Mouse (Mus musculus): ENCODE measurements around the gene Pid1. TPM values are rescaled to one million over a fixed set of nuclear protein-coding genes. Genes with fewer than 3 reads are reported as not detected.
A peak's percentile ranks its signal among the peaks of the same experiment; 100 is the strongest.

Pid1 gene
- 2.4 and 3.4 TPM in 2 replicates for polyA plus RNA-seq (2012; ENCODE audit: insufficient read depth, low replicate concordance)

GRCm38 (mm10) chr1:84363967-84364366 lies at the start of gene Pid1:
Pid1 (minus strand) TSS chr1:84364180.
- no peaks in the 10 kb centered on the region for H3K27me3 ChIP-seq (replicated peaks)
- no peak within 1 kb of the TSS for H3K4me3 ChIP-seq (replicated peaks)
- no peaks in the 10 kb centered on the region for H3K4me1 ChIP-seq
- no peak for TF ChIP-seq FLI1 (IDR thresholded peaks at IDR 0.05; ENCODE audit: low read length)
- TF ChIP-seq GATA1 (IDR thresholded peaks at IDR 0.05; ENCODE audit: borderline replicate concordance, low read length) = no peak
- H3K9me3 ChIP-seq = peaks cover 40% of the 10 kb centered on the region
- no peaks in the 10 kb centered on the region for H3K36me3 ChIP-seq (replicated peaks; ENCODE audit: low read length)

- TF ChIP-seq GATA1 (IDR thresholded peaks at IDR 0.05; ENCODE audit: borderline replicate concordance, low read length) (no peak), FLI1 (IDR thresholded peaks at IDR 0.05; ENCODE audit: low read length) (no peak)
- H3K27me3 ChIP-seq (replicated peaks) = no peaks in the 10 kb centered on the region
- no peaks in the 10 kb centered on the region for H3K4me1 ChIP-seq
- H3K36me3 ChIP-seq (replicated peaks; ENCODE audit: low read length) = no peaks in the 10 kb centered on the region
- peaks cover 27% of the 10 kb centered on the region for H3K9me3 ChIP-seq
- H3K4me3 ChIP-seq (replicated peaks) = no peak overlapping the region
Measured at GRCm38 (mm10) chr1:84409514-84409913, 45.5 kb upstream of the Pid1 start.

DNA sequence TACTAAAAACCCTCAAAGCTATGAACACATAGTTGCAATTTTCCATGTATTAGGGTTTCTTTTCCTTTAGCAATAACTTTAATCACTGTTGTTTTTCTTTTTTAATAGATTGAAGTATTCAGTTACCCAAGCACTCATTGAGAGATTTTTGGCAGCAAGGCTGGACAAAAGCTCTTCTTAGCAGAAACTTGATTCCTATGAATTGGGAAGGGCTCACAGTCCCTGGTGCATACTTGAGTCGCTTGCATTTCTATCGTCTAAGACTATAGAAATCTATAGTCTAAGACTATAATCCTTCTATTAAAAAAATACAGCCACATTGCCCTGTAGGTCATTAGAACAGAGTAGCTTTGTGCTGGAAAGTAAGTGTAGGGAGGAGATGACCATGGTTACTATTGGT lies 44.9 kb upstream of the Pid1 start:
- H3K4me3 ChIP-seq (replicated peaks) = no peak overlapping the region
- no peaks in the 10 kb centered on the region for H3K27me3 ChIP-seq (replicated peaks)
- no peaks in the 10 kb centered on the region for H3K4me1 ChIP-seq
- peaks cover 27% of the 10 kb centered on the region for H3K9me3 ChIP-seq
- no peak for TF ChIP-seq GATA1 (IDR thresholded peaks at IDR 0.05; ENCODE audit: borderline replicate concordance, low read length)
- TF ChIP-seq FLI1 (IDR thresholded peaks at IDR 0.05; ENCODE audit: low read length) = no peak
- no peaks in the 10 kb centered on the region for H3K36me3 ChIP-seq (replicated peaks; ENCODE audit: low read length)

DNA sequence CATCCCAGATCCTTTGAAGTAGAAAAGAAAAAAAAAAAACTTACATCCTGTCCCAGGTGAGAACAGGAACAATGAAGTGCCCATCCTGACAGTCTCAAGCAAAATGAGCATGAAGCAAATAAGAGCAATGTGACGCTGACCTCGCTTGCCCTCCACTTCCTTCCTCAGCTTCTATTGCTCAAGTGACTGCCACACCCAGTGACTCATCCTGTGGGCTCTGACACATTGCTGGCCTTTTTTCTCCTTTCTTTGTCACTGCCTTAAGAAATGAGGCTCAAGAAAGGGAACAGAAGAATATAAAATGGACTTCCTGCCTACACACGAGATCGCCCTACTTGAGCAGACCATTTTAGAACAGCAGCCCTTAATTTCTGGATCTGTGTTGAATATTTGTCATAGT lies 42.9 kb upstream of the Pid1 start:
- Histone ChIP-seq H3K27me3 (replicated peaks) (no peaks in the 10 kb centered on the region), H3K4me3 (replicated peaks) (no peak overlapping the region), H3K9me3 (peaks cover 23% of the 10 kb centered on the region), H3K4me1 (no peaks in the 10 kb centered on the region), H3K36me3 (replicated peaks; ENCODE audit: low read length) (no peaks in the 10 kb centered on the region)
- TF ChIP-seq GATA1 (IDR thresholded peaks at IDR 0.05; ENCODE audit: borderline replicate concordance, low read length) (no peak), FLI1 (IDR thresholded peaks at IDR 0.05; ENCODE audit: low read length) (no peak)

DNA sequence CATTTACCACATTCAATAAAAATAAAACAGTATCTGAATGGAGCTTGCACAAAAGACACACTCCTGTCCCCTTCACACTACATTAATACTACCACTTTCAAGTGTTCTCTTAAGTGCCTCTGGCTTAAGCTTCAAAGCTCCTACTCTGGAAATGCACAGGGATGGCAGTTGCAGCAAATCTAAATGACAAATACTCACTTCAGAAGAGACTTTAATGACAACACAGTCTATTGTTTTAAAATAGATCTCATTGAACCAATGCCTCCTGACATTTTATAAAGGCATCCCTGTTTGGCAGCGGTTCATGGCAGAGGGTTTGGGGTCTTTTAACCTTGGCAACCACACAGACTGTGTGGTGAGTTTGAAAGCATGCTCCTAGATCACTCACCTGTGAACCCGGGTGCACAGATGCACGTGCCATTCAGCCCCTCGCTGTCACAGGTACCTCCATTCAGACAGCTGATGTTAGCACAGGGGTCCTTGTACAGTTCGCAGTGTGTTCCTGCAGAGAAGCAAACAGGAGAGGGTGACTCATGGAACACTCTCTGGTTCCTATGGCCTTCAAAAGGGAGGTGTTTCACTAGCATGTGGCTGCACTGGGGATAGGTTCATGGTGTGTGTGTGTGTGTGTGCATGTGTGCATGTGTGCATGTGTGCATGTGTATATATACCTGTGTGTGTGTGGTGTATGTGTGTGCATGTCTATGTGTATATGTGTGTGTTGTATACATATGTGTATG lies 41.7 kb upstream of the Pid1 start:
- Histone ChIP-seq H3K4me1 (no peaks in the 10 kb centered on the region), H3K27me3 (replicated peaks) (no peaks in the 10 kb centered on the region), H3K4me3 (replicated peaks) (peak overlapping the region; percentile 12), H3K36me3 (replicated peaks; ENCODE audit: low read length) (no peaks in the 10 kb centered on the region), H3K9me3 (peaks cover 23% of the 10 kb centered on the region)
- no peak for TF ChIP-seq GATA1 (IDR thresholded peaks at IDR 0.05; ENCODE audit: borderline replicate concordance, low read length)
- TF ChIP-seq FLI1 (IDR thresholded peaks at IDR 0.05; ENCODE audit: low read length) = no peak

- Histone ChIP-seq H3K36me3 (replicated peaks; ENCODE audit: low read length) (no peaks in the 10 kb centered on the region), H3K27me3 (replicated peaks) (no peaks in the 10 kb centered on the region), H3K4me3 (replicated peaks) (no peak overlapping the region), H3K4me1 (no peaks in the 10 kb centered on the region), H3K9me3 (peaks cover 23% of the 10 kb centered on the region)
- TF ChIP-seq FLI1 (IDR thresholded peaks at IDR 0.05; ENCODE audit: low read length) (no peak), GATA1 (IDR thresholded peaks at IDR 0.05; ENCODE audit: borderline replicate concordance, low read length) (no peak)
Measured at GRCm38 (mm10) chr1:84404880-84405279, 40.9 kb upstream of the Pid1 start.

DNA sequence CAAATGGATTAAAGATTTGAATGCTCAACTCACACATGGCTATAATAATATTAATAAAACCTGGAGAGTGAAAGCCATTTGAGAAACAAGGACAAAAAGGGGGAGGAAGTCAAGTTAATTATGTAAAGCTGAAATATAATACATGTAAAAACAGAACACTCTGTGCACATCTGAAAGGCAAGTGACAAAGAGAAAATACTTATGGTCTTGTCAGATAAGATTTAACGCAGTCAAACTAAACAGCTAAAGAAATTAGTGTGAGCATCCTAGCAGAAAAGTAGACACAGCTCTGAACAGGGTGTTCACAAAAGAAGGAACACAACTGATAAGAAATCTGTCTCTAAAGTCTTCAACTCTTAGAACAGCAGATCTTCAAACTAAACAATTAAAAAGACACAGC lies 38.2 kb upstream of the Pid1 start:
- no peak for TF ChIP-seq FLI1 (IDR thresholded peaks at IDR 0.05; ENCODE audit: low read length)
- TF ChIP-seq GATA1 (IDR thresholded peaks at IDR 0.05; ENCODE audit: borderline replicate concordance, low read length) = no peak
- Histone ChIP-seq H3K4me3 (replicated peaks) (no peak overlapping the region), H3K4me1 (no peaks in the 10 kb centered on the region), H3K9me3 (peaks cover 20% of the 10 kb centered on the region), H3K36me3 (replicated peaks; ENCODE audit: low read length) (no peaks in the 10 kb centered on the region), H3K27me3 (replicated peaks) (no peaks in the 10 kb centered on the region)

DNA sequence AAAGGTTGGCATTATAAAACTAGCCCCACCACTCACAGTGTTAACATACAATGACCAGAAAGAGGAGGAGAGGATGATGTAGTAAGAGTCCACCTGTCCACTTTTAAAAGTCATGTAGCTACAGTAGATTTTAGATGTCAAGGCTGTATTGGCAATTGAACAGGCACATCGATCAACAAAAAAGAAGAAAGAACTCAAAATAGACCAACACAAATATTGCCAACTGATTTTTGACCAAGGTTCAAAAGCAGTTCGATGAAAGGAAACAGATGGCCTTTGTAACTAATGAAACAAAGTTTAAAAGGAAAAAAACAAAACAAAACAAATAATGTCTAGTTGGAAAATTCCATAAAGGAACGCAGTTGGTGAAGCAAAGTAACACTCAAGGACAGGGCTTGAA lies 35.7 kb upstream of the Pid1 start:
- H3K4me3 ChIP-seq (replicated peaks) = no peak overlapping the region
- H3K27me3 ChIP-seq (replicated peaks) = no peaks in the 10 kb centered on the region
- H3K9me3 ChIP-seq = peaks cover 20% of the 10 kb centered on the region

DNA sequence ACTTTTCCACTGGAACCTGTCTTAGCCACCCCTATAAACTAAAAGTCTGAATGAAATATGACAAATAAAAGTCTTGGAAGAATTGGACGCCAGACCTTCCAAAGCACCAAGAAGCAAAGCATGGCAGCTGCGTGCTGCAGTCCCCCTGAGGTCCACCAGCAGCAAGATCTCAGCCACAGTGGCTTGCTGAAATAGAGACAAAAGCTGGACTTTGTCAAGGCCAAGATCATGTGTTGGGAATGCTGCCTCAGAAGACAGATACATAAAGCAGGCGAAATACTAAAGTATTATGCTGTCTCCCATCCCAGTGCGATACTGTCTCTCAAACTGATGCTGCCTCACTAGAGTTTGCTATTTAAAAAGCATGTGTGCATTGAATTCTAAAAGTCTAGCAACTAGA lies 35.1 kb upstream of the Pid1 start:
- Histone ChIP-seq H3K9me3 (peaks cover 15% of the 10 kb centered on the region), H3K27me3 (replicated peaks) (no peaks in the 10 kb centered on the region), H3K4me1 (no peaks in the 10 kb centered on the region), H3K36me3 (replicated peaks; ENCODE audit: low read length) (no peaks in the 10 kb centered on the region), H3K4me3 (replicated peaks) (no peak overlapping the region)
- TF ChIP-seq GATA1 (IDR thresholded peaks at IDR 0.05; ENCODE audit: borderline replicate concordance, low read length) (no peak), FLI1 (IDR thresholded peaks at IDR 0.05; ENCODE audit: low read length) (no peak)

More for the DNA sequence above, 35.7 kb upstream of the Pid1 start:
- H3K36me3 ChIP-seq (replicated peaks; ENCODE audit: low read length) = no peaks in the 10 kb centered on the region
- H3K4me1 ChIP-seq = no peaks in the 10 kb centered on the region
- TF ChIP-seq FLI1 (IDR thresholded peaks at IDR 0.05; ENCODE audit: low read length) (no peak), GATA1 (IDR thresholded peaks at IDR 0.05; ENCODE audit: borderline replicate concordance, low read length) (no peak)

- Histone ChIP-seq H3K4me1 (no peaks in the 10 kb centered on the region), H3K4me3 (replicated peaks) (no peak overlapping the region), H3K27me3 (replicated peaks) (no peaks in the 10 kb centered on the region), H3K9me3 (peaks cover 12% of the 10 kb centered on the region), H3K36me3 (replicated peaks; ENCODE audit: low read length) (no peaks in the 10 kb centered on the region)
- TF ChIP-seq GATA1 (IDR thresholded peaks at IDR 0.05; ENCODE audit: borderline replicate concordance, low read length) = no peak
Measured at GRCm38 (mm10) chr1:84396787-84397186, 32.8 kb upstream of the Pid1 start.
